Mouse (Mus musculus) lung, postnatal 4 days (tissue): ENCODE measurements at regions not wholly inside any gene's neighbourhood (a gene's known extent, or its start where the extent isn't known, plus 50 kb on each side); places are given as distances from the start of the nearest gene placed in this dataset.
A peak's percentile ranks its signal among the peaks of the same experiment; 100 is the strongest.

Experiments used
- DNase-seq, 2 experiments: peaks; one replicate each; pipeline ENCODE4 v3.0.0; 2021

DNA sequence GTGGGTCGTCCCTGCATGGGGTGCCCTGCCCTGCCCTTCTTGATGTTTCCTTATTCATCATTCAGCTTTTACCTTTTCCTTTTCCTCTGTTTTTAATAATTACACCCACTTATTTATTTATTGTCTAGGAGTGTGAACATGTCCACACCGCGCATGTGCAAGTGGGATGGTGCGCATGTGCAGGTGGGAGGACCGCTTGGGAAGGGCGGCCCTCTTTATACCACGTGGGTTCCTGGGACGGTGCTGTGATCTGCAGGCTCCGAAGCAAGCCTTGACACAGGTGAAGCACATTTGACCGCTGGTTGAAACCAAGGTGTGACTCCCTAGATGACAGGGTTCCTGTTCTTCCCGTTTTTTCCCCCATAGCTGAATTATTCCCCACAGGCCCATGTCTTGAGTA is 60.0 kb downstream of the Syf2 start:
- DNase-seq, result no peak

DNA sequence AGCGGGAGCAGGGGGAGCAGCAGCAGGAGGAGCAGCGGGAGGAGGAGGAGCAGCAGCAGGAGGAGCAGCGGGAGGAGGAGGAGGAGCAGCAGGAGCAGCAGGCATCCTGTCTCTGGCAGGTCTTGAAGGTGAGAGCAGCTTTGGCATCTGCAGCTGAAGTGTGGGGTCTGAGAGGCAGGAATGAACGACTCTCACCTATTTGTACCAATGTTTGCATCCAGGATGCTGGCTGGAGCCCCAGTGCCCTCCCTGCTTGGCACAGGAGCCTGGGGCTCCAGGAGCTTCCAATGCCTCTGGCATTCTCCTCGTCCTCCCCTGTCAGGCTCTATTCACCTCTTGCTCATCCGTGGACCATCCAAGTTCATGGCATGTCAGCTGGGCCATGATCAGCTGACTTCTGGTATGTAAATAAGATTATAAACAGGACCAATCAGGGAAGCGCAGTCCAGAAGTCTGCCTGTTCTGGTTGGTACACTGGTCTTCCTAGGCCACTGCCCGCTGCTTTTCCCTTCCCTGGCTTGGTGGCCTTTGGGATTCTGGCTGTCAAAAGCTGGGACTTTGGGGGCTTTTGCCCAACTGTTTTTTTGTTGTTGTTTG is 62.9 kb downstream of the Syf2 start:
- no peak for DNase-seq

DNA sequence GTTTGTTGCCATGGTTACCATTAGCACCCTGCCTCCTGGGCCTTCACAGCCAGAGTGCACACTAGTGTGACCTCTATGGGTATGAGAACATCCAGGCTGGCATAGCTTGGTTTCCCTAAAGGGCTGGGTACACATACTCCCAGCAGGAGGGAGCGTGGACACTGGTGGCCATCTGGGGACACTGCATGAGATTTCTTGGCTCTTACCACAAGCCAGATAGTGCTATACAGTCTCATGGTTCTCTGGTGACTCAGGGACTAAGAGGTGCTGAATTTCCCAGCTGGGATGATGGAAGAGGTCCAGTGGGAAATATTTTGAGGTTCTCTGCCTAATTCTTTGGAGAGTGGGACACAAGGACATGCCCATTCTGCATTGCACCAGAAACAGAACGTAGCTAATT is 63.5 kb downstream of the Syf2 start:
- DNase-seq, result no peak

DNA sequence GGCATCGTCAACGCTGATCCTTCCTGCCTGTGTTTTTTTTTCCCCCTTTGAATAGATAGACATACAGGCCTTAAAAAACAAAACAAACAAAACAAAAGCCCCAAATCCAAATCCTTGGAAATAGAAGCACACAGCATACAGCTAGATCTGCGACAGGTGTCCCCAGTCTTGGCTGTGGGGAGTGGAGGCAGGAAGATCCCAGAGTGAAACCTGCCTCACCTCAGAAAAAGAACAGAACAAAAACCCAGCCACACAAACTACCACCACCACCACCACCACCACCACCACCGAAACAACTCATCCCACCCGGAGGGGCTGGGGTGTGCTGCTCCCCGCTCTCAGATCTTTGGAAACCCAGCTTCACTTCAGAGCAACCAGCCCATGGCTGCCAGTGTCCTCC is 64.0 kb downstream of the Syf2 start:
- DNase-seq, result no peak

DNA sequence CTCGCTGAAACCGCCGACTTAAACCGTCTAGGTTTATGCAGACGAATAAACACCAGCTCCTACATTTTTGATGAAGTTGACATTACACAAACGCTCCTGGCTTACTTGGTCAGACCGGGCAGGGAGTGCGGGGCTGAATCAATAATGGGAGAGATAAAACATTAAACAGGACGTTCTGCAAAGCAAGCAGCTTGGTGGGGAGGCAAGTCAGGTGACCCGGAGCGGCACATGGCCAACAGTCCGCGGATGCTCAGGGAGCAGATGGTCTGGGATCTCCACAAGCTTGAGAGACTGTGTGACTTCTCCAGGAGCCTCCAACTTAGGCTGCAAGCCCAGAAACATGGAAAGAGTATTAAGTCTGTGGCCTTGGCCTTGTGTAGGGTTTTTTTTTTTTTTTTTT is 64.4 kb downstream of the Syf2 start:
- DNase-seq, result no peak

DNA sequence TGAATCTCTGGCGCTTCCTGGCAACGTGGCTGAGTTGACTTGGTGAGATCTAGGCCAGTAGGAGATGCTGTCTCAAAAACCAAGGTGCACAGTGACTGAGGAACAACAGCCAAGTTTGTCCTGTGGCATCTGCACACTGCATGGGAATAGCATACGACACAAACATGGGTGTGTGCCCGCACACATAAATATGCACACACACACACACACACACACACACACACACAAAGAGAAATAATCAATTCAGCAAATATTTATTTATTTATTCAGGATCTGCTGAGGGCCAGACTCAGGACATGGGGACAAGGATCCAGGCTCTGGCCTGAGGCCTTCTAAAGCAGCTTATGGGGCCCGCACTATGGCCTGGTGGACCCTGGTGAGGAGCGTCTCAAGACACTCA is 65.4 kb downstream of the Syf2 start:
- DNase-seq, result no peak

DNA sequence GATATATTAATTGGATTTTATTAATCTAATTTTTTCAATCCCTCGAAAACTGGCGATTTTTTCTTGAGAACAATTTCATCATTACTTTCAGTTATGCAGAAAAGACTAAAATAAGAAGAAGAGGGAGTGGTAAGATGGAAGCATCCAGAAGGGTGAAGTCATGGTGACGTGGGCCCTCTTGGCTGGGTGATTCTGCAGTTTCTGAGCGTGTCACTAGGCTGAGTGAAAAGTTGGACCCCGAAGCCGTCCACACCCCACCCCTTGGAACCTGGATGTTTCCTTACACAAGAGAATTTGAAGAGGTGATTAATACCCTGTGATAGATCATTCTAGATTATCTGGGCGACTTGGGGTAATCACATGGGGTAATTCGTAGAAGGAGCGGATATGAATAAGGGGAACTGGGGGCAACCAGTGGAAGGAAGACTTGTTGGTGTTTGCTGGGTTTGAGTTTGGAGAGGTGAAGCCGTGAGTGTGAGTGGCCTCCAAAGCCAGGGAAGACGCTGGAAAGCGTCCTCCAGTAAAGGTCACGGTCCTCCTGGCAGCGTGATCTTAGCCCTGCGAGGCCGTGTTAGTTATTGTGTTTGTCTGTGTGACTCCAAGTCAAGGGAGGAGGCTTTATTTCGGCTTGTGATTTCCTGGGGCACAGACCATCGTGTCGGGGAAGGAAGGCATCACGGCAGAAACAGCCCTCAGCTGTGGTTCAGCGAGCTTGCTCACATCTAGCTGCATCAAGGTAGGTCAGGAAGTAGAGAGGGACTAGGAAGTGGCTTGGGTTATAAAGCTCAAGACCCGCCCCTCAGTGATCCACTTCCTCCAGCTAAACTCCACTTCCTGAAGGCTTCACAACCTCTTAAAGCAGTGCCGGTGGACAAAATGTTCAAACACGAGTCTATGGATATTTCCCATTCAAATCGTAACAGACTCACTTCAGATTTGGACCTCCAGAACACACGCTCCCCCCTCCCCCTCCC is 67.0 kb downstream of the Syf2 start:
- DNase-seq, result no peak

DNA sequence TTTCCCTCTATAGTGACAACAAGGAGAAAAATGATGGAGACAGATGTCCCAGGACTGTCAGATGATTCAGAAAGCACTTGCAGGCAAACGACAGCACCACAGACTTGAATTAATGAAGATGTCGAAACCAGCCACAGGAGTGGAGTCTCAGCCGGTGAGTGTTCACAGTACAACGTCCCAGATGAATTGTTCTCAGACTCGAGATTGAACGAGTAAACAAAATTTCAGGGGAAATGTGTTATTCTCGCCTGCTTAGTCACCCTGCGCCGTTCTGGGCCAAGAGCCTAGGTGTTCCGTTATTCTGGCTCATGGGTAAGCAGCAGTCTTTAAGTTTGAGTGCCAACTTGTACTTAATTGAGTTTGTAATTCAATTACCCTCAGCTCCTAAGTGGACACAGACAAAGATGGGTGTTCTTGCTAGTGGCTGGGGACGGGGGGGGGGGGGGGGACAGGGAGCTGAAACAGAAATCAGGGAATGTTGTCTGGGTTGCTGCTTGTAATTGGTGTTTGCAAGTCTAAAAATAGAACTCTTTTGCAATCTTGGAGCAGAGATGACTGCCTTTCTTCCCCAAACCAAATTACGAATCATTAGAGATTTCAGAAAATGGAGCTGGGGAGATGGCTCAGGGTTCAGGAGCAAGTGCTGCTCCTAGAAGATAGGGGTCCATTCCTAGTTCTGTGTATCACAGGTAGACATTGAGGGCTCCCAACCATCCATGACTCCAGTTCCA is 68.4 kb downstream of the Syf2 start:
- DNase-seq, result no peak

DNA sequence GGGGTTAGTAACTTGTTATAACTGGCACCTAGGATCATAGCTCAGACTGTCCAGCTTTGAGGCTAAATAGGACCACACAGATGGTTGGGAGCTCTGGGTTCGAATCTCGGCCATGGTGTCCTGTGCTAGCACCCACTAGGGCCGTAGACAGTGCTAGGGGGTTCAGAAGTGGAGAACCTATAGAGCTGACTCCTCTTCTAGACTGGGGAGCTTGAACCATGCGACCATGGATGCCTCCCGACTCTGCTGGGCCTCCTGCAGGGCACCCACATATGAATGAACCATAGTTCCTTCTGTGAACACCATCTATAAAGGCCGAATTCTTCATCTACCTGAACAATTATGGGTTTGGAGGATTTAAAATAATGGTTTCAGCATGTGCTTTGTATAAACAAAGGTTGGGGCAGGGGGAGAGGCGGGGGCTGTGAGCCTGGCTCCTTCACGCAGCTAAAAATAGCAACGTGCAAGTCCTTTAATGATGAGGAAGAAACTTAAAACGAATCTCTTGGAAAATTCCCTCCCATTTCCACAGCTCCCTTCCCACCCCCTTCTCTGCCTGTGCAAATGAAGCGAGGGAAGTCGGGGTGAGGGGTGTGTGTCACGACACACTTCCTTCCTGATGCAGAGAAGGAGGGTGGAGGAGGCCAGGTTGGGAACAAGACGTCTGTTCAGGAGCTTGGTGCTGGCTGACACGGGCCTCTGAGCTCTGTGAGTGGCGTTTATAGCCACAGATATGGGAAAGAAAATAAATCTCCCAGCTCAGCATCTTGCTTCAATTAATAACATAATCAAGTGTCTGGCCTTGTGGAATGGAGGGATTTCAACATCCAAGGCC is 71.6 kb downstream of the Syf2 start:
- DNase-seq, result peak in 1 of 2 experiments; percentile 9

DNA sequence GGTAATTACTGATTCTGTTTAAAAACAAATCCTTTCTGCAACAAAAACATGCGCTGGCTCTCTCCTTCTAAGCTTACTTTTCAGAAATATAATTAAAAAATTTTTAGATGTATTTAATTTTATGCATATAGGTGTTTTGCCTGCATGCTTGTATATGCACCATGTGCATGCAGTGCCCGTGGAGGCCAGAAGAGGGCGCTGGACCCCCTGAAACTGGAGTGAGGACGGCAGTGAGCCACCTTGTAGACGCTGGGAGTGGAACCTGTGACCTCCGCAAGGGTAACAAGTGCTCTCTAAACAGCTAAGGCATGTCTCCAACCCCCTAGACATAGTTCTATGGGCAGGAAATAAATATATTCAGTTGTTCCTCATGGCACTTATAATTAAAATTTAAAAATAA is 80.7 kb downstream of the Syf2 start:
- no peak for DNase-seq

DNA sequence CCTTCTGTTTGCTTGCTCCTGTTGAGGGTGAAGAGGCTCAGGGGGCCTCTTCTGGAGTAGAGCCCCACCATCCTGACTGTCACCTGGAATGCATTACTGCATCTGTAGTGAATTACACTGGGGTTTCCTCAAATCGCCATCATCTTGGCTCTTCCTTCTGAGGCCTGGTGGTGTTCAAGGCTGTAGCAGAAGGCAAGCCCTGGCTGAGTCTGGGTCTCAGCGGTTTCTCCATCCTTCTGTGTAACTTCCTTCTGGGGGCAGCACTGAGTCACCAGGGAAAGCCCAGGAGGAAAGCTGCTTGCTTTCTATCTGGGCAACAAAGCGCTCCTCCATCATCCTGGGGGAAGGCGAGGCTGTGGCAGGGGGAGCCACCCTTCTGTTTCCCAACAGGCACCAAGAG is 82.2 kb downstream of the Syf2 start:
- DNase-seq, result no peak

DNA sequence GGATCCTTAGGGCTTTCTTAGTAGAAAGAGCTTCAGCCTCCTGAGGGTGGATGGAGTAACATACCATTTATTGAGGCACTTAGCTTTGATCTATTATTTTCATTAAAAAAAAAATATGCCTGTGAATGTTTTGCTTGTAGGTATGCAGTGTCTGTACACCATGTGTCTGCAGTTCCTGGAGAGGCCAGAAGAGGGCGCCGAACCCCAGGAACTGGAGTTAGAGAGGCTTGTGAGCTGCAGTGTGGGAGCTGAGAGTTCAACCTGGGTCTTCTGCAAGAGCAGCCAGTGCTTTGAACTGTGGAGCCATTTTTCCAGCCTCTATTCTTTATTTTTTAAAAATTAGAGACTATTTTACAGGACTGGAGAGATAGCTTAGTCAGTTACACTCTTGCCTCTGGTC is 83.2 kb downstream of the Syf2 start:
- no peak for DNase-seq

DNA sequence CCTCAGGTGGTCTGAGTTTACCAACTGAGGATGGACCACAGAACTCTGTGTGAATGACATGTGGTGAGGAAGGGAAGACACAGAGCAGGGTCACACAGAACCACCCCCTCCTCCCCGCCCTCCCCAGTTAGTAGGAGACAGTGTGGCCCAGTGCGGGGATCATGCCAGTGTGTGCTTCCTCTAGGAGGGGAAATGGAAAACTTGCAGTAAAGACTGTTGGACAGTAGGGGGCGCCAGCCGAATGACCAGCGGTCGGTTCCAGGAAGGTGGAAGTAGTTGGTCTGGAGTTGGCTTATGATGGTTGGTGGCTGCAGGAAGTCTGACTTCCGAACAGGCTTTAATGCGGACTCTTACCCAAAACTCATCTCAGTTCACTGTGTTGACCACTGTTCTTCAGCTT is 87.3 kb downstream of the Syf2 start:
- DNase-seq, result peak; percentile 57 to 79

DNA sequence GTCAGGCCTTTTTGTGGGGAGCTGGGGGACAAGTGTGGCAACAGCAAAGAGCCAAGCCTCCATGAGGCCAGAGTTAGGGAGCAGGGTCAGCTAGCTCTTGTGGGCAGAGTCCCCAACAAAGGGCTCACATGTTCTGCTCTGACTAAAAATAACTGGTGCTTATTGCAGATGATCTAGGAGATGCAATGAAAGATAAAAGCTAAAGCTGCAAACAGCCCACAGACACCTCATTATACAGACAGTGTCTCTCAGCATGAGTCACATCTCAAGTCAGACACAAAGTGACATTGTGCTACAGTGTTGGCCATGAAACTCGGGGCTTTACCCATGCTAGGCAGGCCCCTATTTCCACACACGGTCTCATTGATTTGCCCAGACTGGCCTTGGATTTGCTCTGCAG is 88.4 kb downstream of the Syf2 start:
- DNase-seq, result no peak

DNA sequence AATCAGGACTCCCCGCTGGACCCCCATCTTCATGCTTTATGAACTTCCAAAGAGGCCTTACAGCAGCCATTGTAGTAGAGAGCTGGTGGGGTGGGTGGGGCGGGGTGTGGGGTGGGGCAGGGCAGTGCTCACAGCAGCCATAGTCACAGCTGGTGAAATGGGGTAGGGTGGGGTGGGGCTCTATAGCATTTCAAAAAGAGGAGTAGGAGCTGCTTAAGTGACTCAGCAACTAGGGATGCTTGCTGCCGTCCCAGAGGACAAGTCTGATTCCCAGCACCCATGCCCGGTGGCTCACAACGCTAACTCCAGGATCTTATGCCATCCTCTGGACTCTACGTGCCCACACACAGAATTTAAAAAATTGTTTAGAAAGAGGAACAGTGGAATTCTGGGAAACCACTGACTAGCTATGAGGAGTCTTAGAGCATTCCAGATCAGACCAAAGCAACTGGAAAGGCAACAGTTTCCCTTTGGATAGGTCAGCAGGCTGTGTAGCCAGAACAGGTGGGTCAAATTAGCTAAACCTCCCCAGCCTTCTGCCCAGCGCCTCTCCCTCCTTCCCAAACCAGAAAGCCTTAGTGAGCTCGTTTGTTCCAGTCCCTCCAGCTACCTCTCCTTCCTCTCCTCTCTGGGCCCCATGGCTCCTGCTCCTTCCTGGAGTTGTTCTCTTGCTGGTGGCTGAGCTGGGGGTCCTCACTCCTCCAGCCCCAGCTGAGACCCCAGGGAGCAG is 89.7 kb downstream of the Syf2 start:
- DNase-seq, result no peak

DNA sequence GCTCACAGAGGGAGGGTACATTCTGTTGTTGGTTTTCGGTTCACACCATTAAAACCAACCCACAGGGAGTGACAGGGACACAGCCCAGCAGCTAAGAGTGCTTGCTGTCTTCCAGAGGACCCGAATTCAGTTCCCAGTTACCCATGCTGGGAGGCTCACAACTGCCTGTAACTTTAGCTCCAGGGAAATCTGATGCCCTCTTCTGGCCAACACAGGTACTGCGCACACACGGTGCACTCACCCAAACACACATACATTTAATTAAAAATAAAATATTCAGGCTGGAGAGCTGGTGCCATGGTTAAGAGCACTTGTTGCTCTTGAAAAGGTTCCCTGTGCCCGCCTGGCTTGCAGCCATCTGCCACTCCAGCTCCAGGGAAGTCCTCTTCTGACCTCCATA is 92.5 kb downstream of the Syf2 start:
- DNase-seq, result no peak

DNA sequence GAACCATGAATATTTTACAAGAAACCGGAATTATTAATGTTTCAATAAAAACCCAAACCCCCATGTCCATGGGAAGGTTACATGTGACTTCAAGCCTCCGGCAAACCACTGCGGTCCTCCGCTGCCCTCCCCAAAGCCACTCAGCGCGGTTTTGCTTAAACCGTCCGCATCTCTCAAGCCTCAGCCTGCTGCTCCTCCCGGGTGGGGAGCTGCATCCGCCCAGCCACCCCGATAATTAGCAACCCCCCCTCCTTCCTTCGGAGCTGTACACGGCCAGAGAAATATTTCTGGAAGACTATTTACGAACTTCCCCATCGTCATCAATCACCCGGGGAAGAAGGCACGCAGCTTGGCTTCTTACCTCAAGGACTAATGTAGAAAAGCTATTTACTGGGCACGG is 94.7 kb upstream of the Runx3 start:
- no peak for DNase-seq

DNA sequence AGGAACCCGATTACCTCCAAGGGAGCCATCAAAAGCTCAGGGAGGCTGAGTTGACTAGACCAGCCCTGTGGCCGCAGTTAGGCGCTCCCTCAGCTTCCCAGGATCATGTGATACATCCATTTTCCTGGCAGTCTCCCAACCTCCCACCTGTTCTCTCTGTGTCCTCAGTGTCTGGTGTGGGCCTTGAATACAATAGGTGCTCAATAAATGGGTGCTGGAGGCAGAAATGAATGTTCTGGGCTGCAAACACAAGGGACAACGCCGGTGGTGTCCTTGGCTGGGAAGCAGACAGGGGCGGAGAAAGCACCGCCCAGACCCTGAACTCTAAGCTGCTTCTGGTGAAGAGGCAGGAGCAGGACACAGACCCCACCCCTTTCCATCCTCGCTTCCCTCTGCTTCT is 93.3 kb upstream of the Runx3 start:
- DNase-seq, result no peak

DNA sequence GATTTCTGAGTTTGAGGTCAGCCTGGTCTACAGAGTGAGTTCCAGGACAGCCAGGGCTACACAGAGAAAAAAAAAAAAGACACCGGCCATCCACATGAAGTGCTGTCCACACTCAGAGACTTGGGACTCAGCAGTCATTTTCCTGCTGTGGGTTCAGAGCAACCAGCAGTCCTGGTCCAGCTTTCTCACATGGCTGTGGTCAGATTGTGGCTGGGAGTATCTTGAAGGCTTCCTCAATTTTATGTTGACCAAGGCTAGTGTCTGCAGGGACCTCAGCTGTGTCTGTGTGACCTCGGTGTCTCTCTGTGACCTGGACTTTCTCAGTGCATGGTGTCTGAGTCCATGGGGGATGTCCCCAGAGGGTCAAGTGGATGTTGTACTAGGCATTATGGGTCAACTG is 90.7 kb upstream of the Runx3 start:
- DNase-seq, result no peak

DNA sequence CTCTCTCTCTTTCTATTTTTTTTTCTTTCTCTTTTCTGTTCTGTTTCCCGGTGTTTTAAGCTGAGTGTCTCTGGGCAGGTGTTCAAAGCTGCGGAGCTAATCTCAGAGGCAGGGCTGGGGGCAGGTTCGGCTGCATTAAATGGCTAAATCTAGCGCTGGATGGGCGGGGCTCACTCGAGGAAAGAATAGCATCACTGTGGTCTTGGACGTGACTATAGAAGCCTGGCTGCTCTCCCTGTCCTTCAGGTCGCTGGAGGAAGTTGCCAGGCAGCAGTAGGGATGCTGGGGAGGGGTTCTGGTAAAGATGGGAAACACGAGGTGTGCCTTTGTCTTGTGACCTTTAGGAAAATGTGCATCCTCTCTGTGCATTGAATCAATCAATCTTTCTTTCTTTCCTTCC is 88.0 kb upstream of the Runx3 start:
- DNase-seq, result no peak

DNA sequence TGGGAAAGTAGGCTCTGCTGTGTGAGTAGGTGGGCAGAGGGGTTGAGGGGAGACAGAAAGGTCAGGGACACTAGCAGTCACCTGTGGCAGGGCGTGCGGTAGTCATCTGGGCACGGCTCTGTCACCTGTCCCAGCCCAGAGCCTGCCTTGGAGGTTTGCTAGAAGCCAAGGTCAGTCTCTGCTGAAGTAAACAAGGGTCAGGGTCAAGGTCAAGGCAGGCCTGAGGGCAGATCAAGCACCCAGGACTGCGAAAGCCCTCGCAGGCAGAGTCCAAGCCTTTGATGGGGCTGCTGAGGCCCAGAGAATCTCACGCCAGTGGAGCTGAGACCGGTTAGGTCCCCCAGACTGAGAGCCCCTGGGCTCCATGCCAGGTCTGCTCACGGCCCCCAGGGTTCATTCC is 87.2 kb upstream of the Runx3 start:
- DNase-seq, result no peak

DNA sequence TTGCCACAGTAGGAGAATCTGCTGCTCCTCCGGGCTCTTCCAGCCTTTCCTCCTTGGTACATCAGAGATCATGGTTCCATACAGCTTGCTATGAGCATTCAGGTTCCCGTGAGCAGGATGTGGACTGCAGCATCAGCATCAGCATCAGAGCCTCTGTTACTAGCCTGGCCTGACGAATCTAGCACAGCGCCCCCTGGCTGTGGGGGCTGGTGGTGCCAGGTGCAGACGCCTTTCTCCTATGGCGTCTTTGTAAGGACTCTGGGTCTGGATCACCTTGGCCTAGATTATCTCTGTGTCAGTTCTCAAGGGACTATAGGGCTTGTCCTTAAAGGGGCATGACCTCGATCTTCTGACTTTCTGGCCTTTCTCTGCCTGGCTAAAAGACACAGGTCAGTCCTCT is 86.0 kb upstream of the Runx3 start:
- peak in 1 of 2 experiments; percentile 57 for DNase-seq
